Mouse (Mus musculus) midbrain, embryonic 12.5 days (tissue): ENCODE data around the gene Gm10974. TPM values are rescaled to one million over a fixed set of nuclear protein-coding genes. Genes with fewer than 3 reads are reported as not detected.

Experiments used
- ATAC-seq: fragments of 200-750 bp; cut with Nextera tagmentation; 2 replicates; pipeline ENCODE4 v1.8.0; 2017; ENCODE audit warnings: low read depth, moderate TSS enrichment, moderate library complexity; ENCODE audit not compliant: low FRiP score
- H3K27ac ChIP-seq: fragments of 300-500 bp; sonication (generic); replicated peaks from 2 replicates; pipeline ENCODE4 v1.5.1; 2016; ENCODE audit warnings: mild to moderate bottlenecking
- H3K27me3 ChIP-seq: fragments of 300-500 bp; sonication (generic); 2 replicates; pipeline ENCODE4 v1.6.1; 2016; ENCODE audit warnings: mild to moderate bottlenecking
- H3K36me3 ChIP-seq: fragments of 300-500 bp; sonication (generic); 2 replicates; pipeline ENCODE4 v1.6.1; 2016
- H3K4me1 ChIP-seq: fragments of 300-500 bp; sonication (generic); 2 replicates; pipeline ENCODE4 v1.6.1; 2016
- H3K4me2 ChIP-seq: fragments of 300-500 bp; sonication (generic); replicated peaks from 2 replicates; pipeline ENCODE4 v1.6.1; 2016; ENCODE audit warnings: mild to moderate bottlenecking, moderate library complexity
- H3K4me3 ChIP-seq: fragments of 300-500 bp; sonication (generic); 2 replicates; pipeline ENCODE4 v1.5.1; 2016; ENCODE audit warnings: mild to moderate bottlenecking
- H3K9ac ChIP-seq: fragments of 300-500 bp; sonication (generic); replicated peaks from 2 replicates; pipeline ENCODE4 v1.6.1; 2016; ENCODE audit warnings: mild to moderate bottlenecking, moderate library complexity
- H3K9me3 ChIP-seq: fragments of 300-500 bp; sonication (generic); 2 replicates; pipeline ENCODE4 v1.6.1; 2016; ENCODE audit warnings: mild to moderate bottlenecking
- WGBS: fragments of 180-500 bp; shearing (Covaris S2); methylation state at CpG from one replicate; pipeline ENCODE4 v1.1.7; 2016; 5-methylcytosine and 5-hydroxymethylcytosine counted together
- polyA plus RNA-seq: library from polyadenylated mRNA; unstranded; fragments of >200 nt; fragmentation: Nextera tagmentation; extraction: Ambion mirVana; gene quantifications from 2 replicates; pipeline ENCODE4 v1.2.1, GENCODE M21; 2016

Gene Gm10974
- polyA plus RNA-seq, 1 experiment from 2014 or later, result not detected

DNA sequence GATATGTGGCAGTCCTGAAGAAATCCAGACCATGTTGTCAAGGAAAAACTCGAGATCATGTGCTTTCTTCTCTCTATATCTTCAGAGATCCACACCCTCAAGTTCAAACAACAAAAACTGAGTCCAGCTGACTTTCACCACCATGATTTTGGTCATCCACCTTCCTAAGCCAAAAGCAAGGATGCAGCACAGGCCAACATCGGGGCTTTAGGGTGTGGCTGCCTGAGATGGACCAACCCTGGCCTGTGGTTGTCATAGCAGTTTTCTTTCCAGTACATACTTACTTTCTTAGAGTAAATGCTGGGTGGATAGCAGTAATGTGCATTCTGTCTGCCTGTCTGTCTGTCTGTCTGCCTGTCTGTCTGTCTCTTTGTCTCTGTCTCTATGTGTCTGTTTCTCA is 294 bp upstream of the Gm10974 start:
- Histone ChIP-seq H3K9ac (no peak overlapping the region), H3K4me2 (no peak overlapping the region), H3K4me3 (no peak overlapping the region), H3K4me1 (no peaks in the 10 kb centered on the region), H3K9me3 (0 out of 2 replicates have a peak, but pooled peaks cover 2% of the 10 kb centered on the region), H3K27me3 (no peaks in the 10 kb centered on the region), H3K27ac (no peak overlapping the region), H3K36me3 (no peaks in the 10 kb centered on the region)
- WGBS, result 76% methylated on average over 2 of the region's 2 CpGs
- ATAC-seq, result no peak

- Histone ChIP-seq H3K4me1 (no peaks in the 10 kb centered on the region), H3K4me2 (no peak overlapping the region), H3K4me3 (no peak overlapping the region), H3K9ac (no peak overlapping the region), H3K9me3 (no peaks in the 10 kb centered on the region), H3K27me3 (no peaks in the 10 kb centered on the region), H3K27ac (no peak overlapping the region), H3K36me3 (no peaks in the 10 kb centered on the region)
- WGBS, result 74% methylated on average over 5 of the region's 5 CpGs
- no peak for ATAC-seq
These were observed 3.6 kb downstream of the Gm10974 start for GRCm38 (mm10) chr7:66369071-66369933.

DNA sequence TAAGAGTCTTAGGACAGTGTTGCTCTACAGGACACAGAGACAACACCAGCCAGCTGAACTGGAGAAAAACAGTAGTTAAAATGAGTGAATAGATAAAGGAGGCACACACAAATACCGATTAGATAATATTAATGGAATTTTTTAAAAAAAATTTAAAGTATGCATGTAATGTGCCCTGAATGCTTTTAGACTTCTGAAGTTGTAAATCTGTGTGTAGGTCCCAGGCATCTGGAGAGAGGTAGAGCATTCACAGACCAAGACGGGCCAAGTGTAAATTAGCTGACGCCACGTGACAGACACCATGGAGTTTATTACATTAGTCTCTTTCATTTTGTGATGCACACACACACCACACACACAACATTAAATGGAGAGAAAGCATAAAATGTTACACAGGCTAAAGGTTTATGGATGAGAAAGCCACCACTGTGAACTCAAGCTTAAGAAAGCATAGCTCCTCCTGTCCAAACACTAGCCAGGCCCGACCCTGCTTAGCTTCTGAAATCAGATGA is 4.3 kb downstream of the Gm10974 start:
- no peak overlapping the region for H3K4me3 ChIP-seq
- no peak overlapping the region for H3K27ac ChIP-seq
- H3K9me3 ChIP-seq, result no peaks in the 10 kb centered on the region
- no peak overlapping the region for H3K4me2 ChIP-seq
- H3K9ac ChIP-seq, result no peak overlapping the region
- H3K27me3 ChIP-seq, result no peaks in the 10 kb centered on the region
- no peak for ATAC-seq
- H3K4me1 ChIP-seq, result no peaks in the 10 kb centered on the region
- no peaks in the 10 kb centered on the region for H3K36me3 ChIP-seq
- WGBS, result 87% methylated on average over 5 of the region's 5 CpGs

DNA sequence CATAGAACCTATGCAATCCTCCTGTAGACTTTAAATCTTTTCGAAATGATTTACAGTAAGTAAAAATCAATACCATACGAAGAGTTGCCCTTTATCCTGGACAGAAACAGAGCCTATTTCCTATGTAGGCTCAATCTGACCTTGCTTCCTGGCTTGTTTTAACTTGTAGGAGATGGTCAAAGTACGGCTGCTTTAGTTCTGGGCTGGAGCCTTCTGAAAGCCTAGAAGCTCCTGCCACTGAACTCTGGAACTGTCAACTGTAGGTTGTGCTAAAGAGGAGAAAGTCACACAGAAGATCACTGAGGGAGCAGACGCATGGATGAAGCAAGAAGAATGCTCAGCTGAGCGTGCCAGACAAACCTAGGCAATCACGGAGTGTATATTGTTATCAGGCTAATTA is 5.3 kb downstream of the Gm10974 start:
- Histone ChIP-seq H3K9ac (no peak overlapping the region), H3K27me3 (no peaks in the 10 kb centered on the region), H3K4me1 (no peaks in the 10 kb centered on the region), H3K4me3 (no peak overlapping the region), H3K9me3 (no peaks in the 10 kb centered on the region), H3K27ac (no peak overlapping the region), H3K4me2 (no peak overlapping the region), H3K36me3 (no peaks in the 10 kb centered on the region)
- WGBS, result 90% methylated on average over 6 of the region's 6 CpGs
- ATAC-seq, result no peak

DNA sequence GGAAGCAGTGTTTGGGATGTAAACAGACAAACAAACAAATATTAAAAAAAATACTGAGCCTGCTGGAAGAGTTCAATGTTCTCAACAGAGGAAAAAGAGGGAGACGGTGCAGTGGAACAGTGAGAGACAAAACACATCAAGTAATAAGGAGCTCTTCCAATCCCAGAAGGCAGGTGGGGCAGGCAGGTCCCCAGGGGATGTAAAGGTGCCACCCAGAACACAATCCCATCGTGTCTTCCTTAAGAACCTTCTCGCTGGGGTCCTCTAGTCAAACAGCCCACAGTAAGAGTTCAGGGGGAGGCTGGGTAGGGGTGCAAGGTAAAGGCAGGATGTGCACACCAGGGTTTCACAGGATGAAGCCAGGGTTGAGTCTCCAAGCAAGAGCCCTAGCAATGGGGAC is 7.7 kb downstream of the Gm10974 start:
- Histone ChIP-seq H3K9me3 (no peaks in the 10 kb centered on the region), H3K4me1 (peaks cover 4% of the 10 kb centered on the region; the same call in 1 of the 2 replicates), H3K36me3 (no peaks in the 10 kb centered on the region), H3K4me3 (no peak overlapping the region), H3K4me2 (no peak overlapping the region), H3K27ac (no peak overlapping the region), H3K27me3 (no peaks in the 10 kb centered on the region), H3K9ac (no peak overlapping the region)
- ATAC-seq, result no peak
- WGBS, result 92% methylated on average over 3 of the region's 3 CpGs

DNA sequence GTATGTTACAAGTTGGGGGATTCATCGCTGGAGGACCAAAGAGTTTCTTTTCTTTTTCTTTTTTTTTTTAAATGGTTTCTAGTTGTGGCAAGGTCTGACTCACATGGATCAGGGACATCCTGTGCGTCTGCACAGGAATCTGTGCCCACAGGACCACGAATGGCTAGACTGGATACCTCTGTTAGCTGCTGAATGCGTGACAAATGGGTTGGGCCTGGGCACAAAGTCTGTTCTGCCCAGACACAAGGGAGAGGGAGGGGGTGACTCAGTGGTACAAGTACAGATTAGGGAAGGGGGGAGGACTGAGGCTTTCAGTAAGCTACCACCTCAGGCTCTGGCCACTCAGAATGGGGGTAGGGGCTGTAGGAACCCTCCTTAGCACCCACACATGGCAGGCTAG is 10.0 kb downstream of the Gm10974 start:
- no peak overlapping the region for H3K27ac ChIP-seq
- no peak overlapping the region for H3K9ac ChIP-seq
- H3K27me3 ChIP-seq, result no peaks in the 10 kb centered on the region
- H3K36me3 ChIP-seq, result no peaks in the 10 kb centered on the region
- ATAC-seq, result no peak
- H3K4me1 ChIP-seq, result peaks cover 4% of the 10 kb centered on the region; the same call in 1 of the 2 replicates
- H3K4me3 ChIP-seq, result no peak overlapping the region
- no peaks in the 10 kb centered on the region for H3K9me3 ChIP-seq
- no peak overlapping the region for H3K4me2 ChIP-seq
- WGBS, result 88% methylated on average over 4 of the region's 4 CpGs

- Histone ChIP-seq H3K27ac (no peak overlapping the region), H3K4me2 (no peak overlapping the region), H3K9me3 (no peaks in the 10 kb centered on the region), H3K36me3 (no peaks in the 10 kb centered on the region), H3K4me1 (peaks cover 4% of the 10 kb centered on the region; the same call in 1 of the 2 replicates), H3K4me3 (no peak overlapping the region), H3K9ac (no peak overlapping the region), H3K27me3 (no peaks in the 10 kb centered on the region)
- WGBS, result 87% methylated on average over 10 of the region's 10 CpGs
- ATAC-seq, result no peak
These were observed 10.9 kb downstream of the Gm10974 start for GRCm38 (mm10) chr7:66376560-66376959.

DNA sequence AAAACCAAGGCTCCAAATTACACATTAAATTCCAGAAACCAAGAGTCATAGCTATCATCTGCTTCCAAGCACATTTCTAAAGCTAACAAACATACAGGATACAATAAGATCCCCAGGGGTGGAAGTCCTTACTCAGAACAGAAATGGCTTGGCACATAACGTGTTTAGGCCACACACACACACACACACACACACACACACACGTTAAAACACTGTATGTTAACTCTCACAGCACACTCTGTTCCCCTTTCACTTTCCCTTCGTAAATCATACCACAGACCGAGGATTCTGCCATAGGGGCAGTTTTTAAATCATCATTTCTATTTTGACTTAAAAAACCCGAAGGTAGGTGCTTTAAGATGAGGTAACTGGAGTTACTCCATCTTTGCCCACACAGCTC is 18.5 kb downstream of the Gm10974 start:
- no peak overlapping the region for H3K4me2 ChIP-seq
- WGBS, result 79% methylated on average over 5 of the region's 5 CpGs
- no peak overlapping the region for H3K4me3 ChIP-seq
- H3K9ac ChIP-seq, result no peak overlapping the region
- peaks cover 10% of the 10 kb centered on the region; the same call in 1 of the 2 replicates for H3K4me1 ChIP-seq
- no peaks in the 10 kb centered on the region for H3K9me3 ChIP-seq
- ATAC-seq, result no peak
- H3K36me3 ChIP-seq, result no peaks in the 10 kb centered on the region
- peaks cover 29% of the 10 kb centered on the region for H3K27me3 ChIP-seq
- no peak overlapping the region for H3K27ac ChIP-seq

GRCm38 (mm10) chr7:66384891-66385290 is 19.2 kb downstream of the Gm10974 start:
- Histone ChIP-seq H3K9ac (no peak overlapping the region), H3K4me1 (peaks cover 10% of the 10 kb centered on the region; the same call in 1 of the 2 replicates), H3K9me3 (no peaks in the 10 kb centered on the region), H3K4me2 (no peak overlapping the region), H3K27me3 (peaks cover 29% of the 10 kb centered on the region), H3K4me3 (no peak overlapping the region), H3K27ac (no peak overlapping the region), H3K36me3 (no peaks in the 10 kb centered on the region)
- 91% methylated on average over 8 of the region's 8 CpGs for WGBS
- ATAC-seq, result no peak

- Histone ChIP-seq H3K4me3 (no peak overlapping the region), H3K36me3 (no peaks in the 10 kb centered on the region), H3K27me3 (peaks cover 29% of the 10 kb centered on the region), H3K9ac (no peak overlapping the region), H3K27ac (no peak overlapping the region), H3K4me1 (peaks cover 10% of the 10 kb centered on the region; the same call in 1 of the 2 replicates), H3K4me2 (no peak overlapping the region), H3K9me3 (no peaks in the 10 kb centered on the region)
- ATAC-seq, result no peak
- 90% methylated on average over 8 of the region's 12 CpGs for WGBS
These were observed 20.1 kb downstream of the Gm10974 start for GRCm38 (mm10) chr7:66385826-66386225.

DNA sequence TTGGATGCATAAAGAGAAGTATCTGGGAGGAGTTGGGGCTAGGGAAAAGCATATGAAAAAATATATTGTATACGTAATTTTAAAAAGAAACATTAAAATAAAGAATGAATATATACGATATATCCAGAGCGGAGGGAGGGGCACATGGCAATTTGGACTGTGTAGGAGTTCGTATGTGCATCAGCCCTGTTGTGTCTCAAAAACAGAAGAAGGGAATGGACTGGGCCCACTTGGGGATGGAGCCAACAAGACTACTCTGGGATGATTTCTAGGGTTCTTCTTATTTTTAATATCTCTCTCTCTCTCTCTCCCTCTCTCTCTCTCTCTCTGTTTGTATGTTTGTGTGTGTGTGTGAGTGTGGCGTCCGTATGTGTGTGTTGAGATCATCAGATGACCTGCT is 20.7 kb downstream of the Gm10974 start:
- no peak overlapping the region for H3K4me3 ChIP-seq
- no peak for ATAC-seq
- H3K27ac ChIP-seq, result no peak overlapping the region
- no peaks in the 10 kb centered on the region for H3K36me3 ChIP-seq
- peaks cover 10% of the 10 kb centered on the region; the same call in 1 of the 2 replicates for H3K4me1 ChIP-seq
- H3K9ac ChIP-seq, result no peak overlapping the region
- WGBS, result 94% methylated on average over 6 of the region's 6 CpGs
- no peaks in the 10 kb centered on the region for H3K9me3 ChIP-seq
- H3K4me2 ChIP-seq, result no peak overlapping the region
- peaks cover 29% of the 10 kb centered on the region for H3K27me3 ChIP-seq

DNA sequence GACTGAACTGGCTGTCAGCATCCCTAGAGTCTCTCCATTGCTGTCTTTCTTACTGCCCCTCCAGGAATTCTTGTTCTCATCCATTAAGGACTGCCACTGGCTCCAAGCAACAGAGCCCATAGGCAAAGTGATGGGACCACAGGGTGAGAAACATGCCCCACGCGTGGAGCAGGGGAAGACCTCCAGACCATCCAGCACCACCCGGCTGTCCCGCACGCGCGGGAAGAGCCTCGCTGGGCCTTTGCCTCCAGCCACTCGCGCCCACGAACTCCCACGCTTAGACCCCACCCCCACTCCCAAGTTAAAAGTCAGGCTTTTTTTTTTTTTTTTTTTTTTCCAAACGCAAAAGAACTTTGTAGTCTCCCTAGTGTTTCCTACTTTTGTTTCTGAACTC is 21.7 kb downstream of the Gm10974 start:
- peaks cover 29% of the 10 kb centered on the region for H3K27me3 ChIP-seq
- WGBS, result 2% methylated on average over 13 of the region's 13 CpGs
- peaks cover 10% of the 10 kb centered on the region; the same call in 1 of the 2 replicates for H3K4me1 ChIP-seq
- H3K36me3 ChIP-seq, result no peaks in the 10 kb centered on the region
- no peak overlapping the region for H3K27ac ChIP-seq
- H3K9ac ChIP-seq, result peak overlapping the region; percentile 62
- H3K4me2 ChIP-seq, result peak overlapping the region; percentile 98
- ATAC-seq, result no peak
- H3K9me3 ChIP-seq, result no peaks in the 10 kb centered on the region
- peak overlapping the region; percentile 63 for H3K4me3 ChIP-seq
